Mouse (Mus musculus): Measurements from ENCODE around the gene Gna13. TPM values are rescaled to one million over a fixed set of nuclear protein-coding genes. Genes with fewer than 3 reads are reported as not detected.
"Not testable (repeated sequence)": the region's sequence is repeated elsewhere in the genome, so short reads cannot be mapped to it uniquely, and the experiment has no call there.

Gene Gna13
- total and polyA plus RNA-seq, 3 experiments = 32.2 to 57.6 (median 39.3) TPM

GRCm38 (mm10) chr11:109340541-109340940, 22.1 kb upstream of the Gna13 start:
- peaks cover 3 to 8% of the 10 kb centered on the region in 2 experiments; a peak in 2 of 4 replicates for H3K4me1 ChIP-seq (ENCODE audit: control insufficient read depth in 1 of 2, insufficient read depth in 2 of 2)
- dilution Hi-C loops (cut with MboI; ENCODE audit: extremely low pct_ligation_motif_present, extremely low pct_unique_long_range_greater_than_20kb, low sequenced_read_pairs) = no loop called here

GRCm38 (mm10) chr11:109342666-109343065, 20.0 kb upstream of the Gna13 start:
- in situ Hi-C loops (cut with MboI; ENCODE audit: low pct_ligation_motif_present, low pct_unique_long_range_greater_than_20kb, low sequenced_read_pairs); H3K4me3 ChIP-seq (replicated peaks in 1 of 3; ENCODE audit: low read depth in 2 of 3, low read length in 2 of 3, poor library complexity in 1 of 3); H3K4me2 ChIP-seq (ENCODE audit: insufficient read depth, low read depth, poor library complexity, severe bottlenecking); DNase-seq (ENCODE audit: extremely low read depth); dilution Hi-C loops (cut with MboI; ENCODE audit: extremely low pct_ligation_motif_present, extremely low pct_unique_long_range_greater_than_20kb, low sequenced_read_pairs); H3K36me3 ChIP-seq (replicated peaks in 1 of 2; ENCODE audit: control insufficient read depth in 1 of 2, insufficient read depth in 1 of 2, low read length in 1 of 2); H3K27ac ChIP-seq (ENCODE audit: insufficient read depth, low read depth); H3K9ac ChIP-seq (ENCODE audit: insufficient read depth, low read depth); H3K9me3 ChIP-seq (replicated peaks; ENCODE audit: low read length); H3K27me3 ChIP-seq (replicated peaks); H3K79me2 ChIP-seq (replicated peaks; ENCODE audit: control insufficient read depth, extremely low read depth, insufficient read depth, poor library complexity, severe bottlenecking): not testable (repeated sequence)
- H3K4me1 ChIP-seq (ENCODE audit: control insufficient read depth in 1 of 2, insufficient read depth in 2 of 2) = peaks cover 0 to 12% of the 10 kb centered on the region in 2 experiments; a peak in 2 of 4 replicates

More at GRCm38 (mm10) chr11:109340541-109340940, 22.1 kb upstream of the Gna13 start:
- in situ Hi-C loops (cut with MboI; ENCODE audit: low pct_ligation_motif_present, low pct_unique_long_range_greater_than_20kb, low sequenced_read_pairs) = no loop called here
- TF ChIP-seq POLR2AphosphoS2 (IDR thresholded peaks at IDR 0.05; ENCODE audit: low read depth, low read length) = no peak
- TF ChIP-seq NELFE (IDR thresholded peaks at IDR 0.05; ENCODE audit: low read depth, low read length) = no peak
- TF ChIP-seq POLR2A (IDR thresholded peaks at IDR 0.05; ENCODE audit: low read depth, low read length) = no peak
- TF ChIP-seq HCFC1 (IDR thresholded peaks at IDR 0.05; ENCODE audit: low read depth, low read length) = no peak
- TF ChIP-seq CHD1 (IDR thresholded peaks at IDR 0.05; ENCODE audit: low read depth, low read length) = no peak
- no peak for TF ChIP-seq IRF4 (IDR thresholded peaks at IDR 0.05; ENCODE audit: low read depth, low read length)
- H3K27ac ChIP-seq (ENCODE audit: insufficient read depth, low read depth) = no peak overlapping the region
- no peaks in the 10 kb centered on the region for H3K79me2 ChIP-seq (replicated peaks; ENCODE audit: control insufficient read depth, extremely low read depth, insufficient read depth, poor library complexity, severe bottlenecking)
- no peak overlapping the region for H3K9ac ChIP-seq (ENCODE audit: insufficient read depth, low read depth)
- no peaks in the 10 kb centered on the region for H3K9me3 ChIP-seq (replicated peaks; ENCODE audit: low read length)
- no peak overlapping the region for H3K4me3 ChIP-seq (replicated peaks in 1 of 3; ENCODE audit: low read depth in 2 of 3, low read length in 2 of 3, poor library complexity in 1 of 3)
- H3K27me3 ChIP-seq (replicated peaks) = peaks cover 3% of the 10 kb centered on the region
- no peak for DNase-seq (ENCODE audit: extremely low read depth)
- H3K4me2 ChIP-seq (ENCODE audit: insufficient read depth, low read depth, poor library complexity, severe bottlenecking) = no peak overlapping the region
- no peaks in the 10 kb centered on the region for H3K36me3 ChIP-seq (replicated peaks in 1 of 2; ENCODE audit: control insufficient read depth in 1 of 2, insufficient read depth in 1 of 2, low read length in 1 of 2)

- in situ Hi-C loops (cut with MboI; ENCODE audit: low pct_ligation_motif_present, low pct_unique_long_range_greater_than_20kb, low sequenced_read_pairs) = no loop called here
- H3K9ac ChIP-seq (ENCODE audit: insufficient read depth, low read depth) = no peak overlapping the region
- dilution Hi-C loops (cut with MboI; ENCODE audit: extremely low pct_ligation_motif_present, extremely low pct_unique_long_range_greater_than_20kb, low sequenced_read_pairs) = no loop called here
- no peak overlapping the region for H3K4me3 ChIP-seq (replicated peaks in 1 of 3; ENCODE audit: low read depth in 2 of 3, low read length in 2 of 3, poor library complexity in 1 of 3)
- H3K79me2 ChIP-seq (replicated peaks; ENCODE audit: control insufficient read depth, extremely low read depth, insufficient read depth, poor library complexity, severe bottlenecking) = no peaks in the 10 kb centered on the region
- H3K4me2 ChIP-seq (ENCODE audit: insufficient read depth, low read depth, poor library complexity, severe bottlenecking) = no peak overlapping the region
- TF ChIP-seq TBP (conservative IDR thresholded peaks at IDR 0.05; ENCODE audit: low read depth, low read length) (no peak), USF2 (conservative IDR thresholded peaks at IDR 0.05; ENCODE audit: low read depth, low read length) (no peak), USF1 (IDR thresholded peaks at IDR 0.05; ENCODE audit: low read depth, low read length) (no peak), ELF1 (IDR thresholded peaks at IDR 0.05; ENCODE audit: low read depth, low read length) (no peak), SIN3A (IDR thresholded peaks at IDR 0.05; ENCODE audit: low read length) (no peak), MAZ (IDR thresholded peaks at IDR 0.05; ENCODE audit: low read depth, low read length) (no peak), POLR2A (IDR thresholded peaks at IDR 0.05; ENCODE audit: low read depth, low read length) (no peak), MAX (IDR thresholded peaks at IDR 0.05; ENCODE audit: low read length) (no peak), ZC3H11A (IDR thresholded peaks at IDR 0.05; ENCODE audit: low read depth, low read length) (no peak), BHLHE40 (IDR thresholded peaks at IDR 0.05; ENCODE audit: low read depth, low read length) (no peak), TCF12 (IDR thresholded peaks at IDR 0.05; ENCODE audit: low read depth, low read length) (no peak), POLR2AphosphoS2 (IDR thresholded peaks at IDR 0.05; ENCODE audit: low read depth, low read length) (no peak), MEF2A (IDR thresholded peaks at IDR 0.05; ENCODE audit: borderline replicate concordance, low read depth, low read length) (no peak), GABPA (IDR thresholded peaks at IDR 0.05; ENCODE audit: insufficient replicate concordance, low read depth, low read length) (no peak), MAFK (IDR thresholded peaks at IDR 0.05; ENCODE audit: insufficient replicate concordance, low read length) (no peak), SMC3 (IDR thresholded peaks at IDR 0.05; ENCODE audit: low read depth, low read length) (no peak), JUND (conservative IDR thresholded peaks at IDR 0.05; ENCODE audit: low read depth, low read length) (no peak), HCFC1 (IDR thresholded peaks at IDR 0.05; ENCODE audit: low read depth, low read length) (no peak), RAD21 (IDR thresholded peaks at IDR 0.05; ENCODE audit: low read depth, low read length) (no peak), ZKSCAN1 (IDR thresholded peaks at IDR 0.05; ENCODE audit: borderline replicate concordance, low read depth, low read length) (no peak)
- peaks cover 3% of the 10 kb centered on the region for H3K27me3 ChIP-seq (replicated peaks)
- H3K9me3 ChIP-seq (replicated peaks; ENCODE audit: low read length) = peaks cover 2% of the 10 kb centered on the region
- H3K4me1 ChIP-seq (ENCODE audit: control insufficient read depth in 1 of 2, insufficient read depth in 2 of 2) = peaks cover 3 to 20% of the 10 kb centered on the region in 2 experiments
- no peak for DNase-seq (ENCODE audit: extremely low read depth)
- H3K36me3 ChIP-seq (replicated peaks in 1 of 2; ENCODE audit: control insufficient read depth in 1 of 2, insufficient read depth in 1 of 2, low read length in 1 of 2) = no peaks in the 10 kb centered on the region
- no peak overlapping the region for H3K27ac ChIP-seq (ENCODE audit: insufficient read depth, low read depth)
Observed at GRCm38 (mm10) chr11:109343558-109343957, 19.1 kb upstream of the Gna13 start.

Measured in CH12.LX (cell line).